Mouse (Mus musculus) lung, embryonic 14.5 days (tissue): ENCODE data around the gene Clec1a. TPM values are rescaled to one million over a fixed set of nuclear protein-coding genes. Genes with fewer than 3 reads are reported as not detected.

Source experiments
- ATAC-seq: fragments of 200-750 bp; cut with Nextera tagmentation; 2 replicates; pipeline ENCODE4 v1.8.0; 2017; ENCODE audit warnings: mild to moderate bottlenecking, moderate TSS enrichment, moderate library complexity; ENCODE audit not compliant: insufficient read depth
- DNase-seq: peaks from one replicate; pipeline ENCODE4 v3.0.0-alpha.2; 2015
- H3K27ac ChIP-seq: fragments of 300-500 bp; sonication (generic); 2 replicates; pipeline ENCODE4 v1.5.1; 2014; ENCODE audit warnings: low read depth, mild to moderate bottlenecking, moderate library complexity
- H3K27me3 ChIP-seq: fragments of 300-500 bp; sonication (generic); 2 replicates; pipeline ENCODE4 v1.6.1; 2014; ENCODE audit warnings: low read length, control low read depth; ENCODE audit not compliant: insufficient read depth
- H3K36me3 ChIP-seq: fragments of 300-500 bp; sonication (generic); 2 replicates; pipeline ENCODE4 v1.6.1; 2014; ENCODE audit warnings: control low read depth; ENCODE audit not compliant: insufficient read depth
- H3K4me1 ChIP-seq: fragments of 300-500 bp; sonication (generic); 2 replicates; pipeline ENCODE4 v1.6.1; 2014; ENCODE audit warnings: antibody characterized with exemption, control low read depth; ENCODE audit not compliant: insufficient read depth
- H3K4me2 ChIP-seq: fragments of 300-500 bp; sonication (generic); 2 replicates; pipeline ENCODE4 v1.6.1; 2014; ENCODE audit warnings: mild to moderate bottlenecking
- H3K4me3 ChIP-seq: fragments of 300-500 bp; sonication (generic); 2 replicates; pipeline ENCODE4 v1.5.1; 2014; ENCODE audit warnings: low read depth, low read length
- H3K9ac ChIP-seq: fragments of 300-500 bp; sonication (generic); 2 replicates; pipeline ENCODE4 v1.6.1; 2014
- H3K9me3 ChIP-seq: fragments of 300-500 bp; sonication (generic); 2 replicates; pipeline ENCODE4 v1.6.1; 2016; ENCODE audit warnings: low read depth, low read length, control low read depth
- CTCF ChIP-seq: IDR thresholded peaks from 2 replicates; pipeline ENCODE4 v1.5.1; 2016; ENCODE audit warnings: antibody characterized with exemption, low read depth
- WGBS: fragments of 180-500 bp; shearing (Covaris S2); extraction: QIAGEN DNeasy Blood & Tissue Kit; methylation state at CpG from one replicate; pipeline ENCODE4 v1.1.7; 2014; 5-methylcytosine and 5-hydroxymethylcytosine counted together
- polyA plus RNA-seq: library from polyadenylated mRNA; unstranded; fragments of >200 nt; fragmentation: Nextera tagmentation; extraction: Ambion mirVana; gene quantifications from 2 replicates; pipeline ENCODE4 v1.2.1, GENCODE M21; 2014

Gene Clec1a
- polyA plus RNA-seq, 1 experiment from 2014 or later: 13.7 TPM

GRCm38 (mm10) chr6:129405999-129406398 is 45.8 kb downstream of the Clec1a start:
- DNase-seq (no peak), ATAC-seq (no peak)
- Histone ChIP-seq H3K36me3 (no peaks in the 10 kb centered on the region), H3K9ac (no peak overlapping the region), H3K4me3 (no peak overlapping the region), H3K9me3 (no peaks in the 10 kb centered on the region), H3K27ac (no peak overlapping the region), H3K27me3 (no peaks in the 10 kb centered on the region), H3K4me1 (no peaks in the 10 kb centered on the region), H3K4me2 (no peak overlapping the region)
- no peak for TF ChIP-seq CTCF

GRCm38 (mm10) chr6:129403391-129403790 is 48.4 kb downstream of the Clec1a start:
- H3K4me1 ChIP-seq: no peaks in the 10 kb centered on the region
- H3K27ac ChIP-seq: no peak overlapping the region
- H3K9ac ChIP-seq: no peak overlapping the region
- H3K4me3 ChIP-seq: no peak overlapping the region
- DNase-seq: no peak
- TF ChIP-seq CTCF: no peak
- no peak for ATAC-seq
- no peaks in the 10 kb centered on the region for H3K9me3 ChIP-seq
- no peaks in the 10 kb centered on the region for H3K36me3 ChIP-seq
- no peaks in the 10 kb centered on the region for H3K27me3 ChIP-seq
- H3K4me2 ChIP-seq: no peak overlapping the region
- WGBS: 85% methylated on average over 6 of the region's 6 CpGs

- H3K4me2 ChIP-seq: no peak overlapping the region
- no peaks in the 10 kb centered on the region for H3K36me3 ChIP-seq
- no peaks in the 10 kb centered on the region for H3K27me3 ChIP-seq
- TF ChIP-seq CTCF: no peak
- WGBS: 80% methylated on average over 2 of the region's 2 CpGs
- no peaks in the 10 kb centered on the region for H3K9me3 ChIP-seq
- no peaks in the 10 kb centered on the region for H3K4me1 ChIP-seq
- no peak overlapping the region for H3K27ac ChIP-seq
- no peak overlapping the region for H3K4me3 ChIP-seq
- DNase-seq (no peak), ATAC-seq (no peak)
- no peak overlapping the region for H3K9ac ChIP-seq
Measured at GRCm38 (mm10) chr6:129402404-129402803, 49.4 kb downstream of the Clec1a start.

- ATAC-seq (peak; percentile 47; the same call in 1 of the 2 replicates), DNase-seq (peak; percentile 66)
- Histone ChIP-seq H3K4me1 (no peaks in the 10 kb centered on the region), H3K9me3 (no peaks in the 10 kb centered on the region), H3K27me3 (no peaks in the 10 kb centered on the region), H3K4me3 (no peak overlapping the region), H3K4me2 (no peak overlapping the region), H3K9ac (no peak overlapping the region), H3K36me3 (no peaks in the 10 kb centered on the region), H3K27ac (no peak overlapping the region)
- 33% methylated on average over 6 of the region's 6 CpGs for WGBS
- no peak for TF ChIP-seq CTCF
Measured at GRCm38 (mm10) chr6:129399945-129400344, 51.9 kb downstream of the Clec1a start.

- H3K27me3 ChIP-seq: no peaks in the 10 kb centered on the region
- H3K9me3 ChIP-seq: no peaks in the 10 kb centered on the region
- DNase-seq (no peak), ATAC-seq (no peak)
- H3K27ac ChIP-seq: no peak within 1 kb of the TSS
- no peak for TF ChIP-seq CTCF
- 75% methylated on average over 8 of the region's 8 CpGs for WGBS
- no peak within 1 kb of the TSS for H3K4me2 ChIP-seq
- no peak within 1 kb of the TSS for H3K4me3 ChIP-seq
- no peaks in the 10 kb centered on the region for H3K4me1 ChIP-seq
- H3K36me3 ChIP-seq: no peaks in the 10 kb centered on the region
- H3K9ac ChIP-seq: no peak within 1 kb of the TSS
Measured at GRCm38 (mm10) chr6:129396997-129397396, 54.8 kb downstream of the Clec1a start, which contains the start of gene Clec1b. Gene Clec1b (plus strand): TSS chr6:129397297.

- Histone ChIP-seq H3K27me3 (no peaks in the 10 kb centered on the region), H3K27ac (no peak overlapping the region), H3K9ac (no peak overlapping the region), H3K4me2 (no peak overlapping the region), H3K9me3 (no peaks in the 10 kb centered on the region), H3K4me3 (no peak overlapping the region), H3K36me3 (no peaks in the 10 kb centered on the region), H3K4me1 (no peaks in the 10 kb centered on the region)
- ATAC-seq (peak; percentile 68; the same call in 1 of the 2 replicates), DNase-seq (peak; percentile 15)
- TF ChIP-seq CTCF: no peak
- WGBS: 56% methylated on average over 6 of the region's 6 CpGs
Measured at GRCm38 (mm10) chr6:129393732-129394131, 58.1 kb downstream of the Clec1a start.

GRCm38 (mm10) chr6:129393087-129393720 is 58.6 kb downstream of the Clec1a start:
- no peak overlapping the region for H3K9ac ChIP-seq
- TF ChIP-seq CTCF: peak; percentile 67
- no peaks in the 10 kb centered on the region for H3K36me3 ChIP-seq
- ATAC-seq: peak; percentile 31; the same call in 1 of the 2 replicates
- no peaks in the 10 kb centered on the region for H3K9me3 ChIP-seq
- WGBS: 16% methylated on average over 2 of the region's 2 CpGs
- H3K4me2 ChIP-seq: no peak overlapping the region
- H3K27me3 ChIP-seq: no peaks in the 10 kb centered on the region
- no peak overlapping the region for H3K27ac ChIP-seq
- no peaks in the 10 kb centered on the region for H3K4me1 ChIP-seq
- DNase-seq: peak; percentile 79
- H3K4me3 ChIP-seq: no peak overlapping the region
